Mouse (Mus musculus): ENCODE measurements around the gene Eva1c. TPM values are rescaled to one million over a fixed set of nuclear protein-coding genes. Genes with fewer than 3 reads are reported as not detected.
A peak's percentile ranks its signal among the peaks of the same experiment; 100 is the strongest.

Gene Eva1c
- polyA plus RNA-seq, 1 experiment from 2014 or later = 2.8 TPM

DNA sequence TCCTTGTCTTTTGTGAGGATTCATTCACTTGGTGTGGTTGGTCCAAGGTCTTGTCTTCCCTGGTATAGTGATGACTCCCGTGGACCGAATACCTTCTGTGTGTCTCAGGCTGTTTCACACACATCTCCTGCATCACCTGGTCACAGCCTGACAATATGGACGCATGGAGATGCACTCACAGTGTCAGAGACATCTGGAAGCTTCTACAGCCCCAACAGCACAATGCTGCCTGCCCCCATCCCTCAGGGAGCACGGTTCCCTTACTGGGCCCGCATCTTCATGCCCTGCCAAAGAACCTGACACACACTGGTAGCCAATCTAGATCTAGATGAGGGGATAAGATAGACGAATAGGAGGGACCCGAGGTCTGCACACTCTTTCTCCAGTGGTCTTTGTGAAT, 2.6 kb downstream of the Eva1c start:
- no peak overlapping the region for H3K9ac ChIP-seq
- no peak overlapping the region for H3K4me2 ChIP-seq
- no peak overlapping the region for H3K27ac ChIP-seq (replicated peaks)
- no peak overlapping the region for H3K4me3 ChIP-seq
- peaks cover 39% of the 10 kb centered on the region for H3K4me1 ChIP-seq (replicated peaks)
- no peak for ATAC-seq (ENCODE audit: low FRiP score, low read depth)
- 84% methylated on average over 7 of the region's 7 CpGs for whole genome bisulfite sequencing
- peaks cover 22% of the 10 kb centered on the region for H3K27me3 ChIP-seq
- H3K36me3 ChIP-seq = no peaks in the 10 kb centered on the region
- no peaks in the 10 kb centered on the region for H3K9me3 ChIP-seq

DNA sequence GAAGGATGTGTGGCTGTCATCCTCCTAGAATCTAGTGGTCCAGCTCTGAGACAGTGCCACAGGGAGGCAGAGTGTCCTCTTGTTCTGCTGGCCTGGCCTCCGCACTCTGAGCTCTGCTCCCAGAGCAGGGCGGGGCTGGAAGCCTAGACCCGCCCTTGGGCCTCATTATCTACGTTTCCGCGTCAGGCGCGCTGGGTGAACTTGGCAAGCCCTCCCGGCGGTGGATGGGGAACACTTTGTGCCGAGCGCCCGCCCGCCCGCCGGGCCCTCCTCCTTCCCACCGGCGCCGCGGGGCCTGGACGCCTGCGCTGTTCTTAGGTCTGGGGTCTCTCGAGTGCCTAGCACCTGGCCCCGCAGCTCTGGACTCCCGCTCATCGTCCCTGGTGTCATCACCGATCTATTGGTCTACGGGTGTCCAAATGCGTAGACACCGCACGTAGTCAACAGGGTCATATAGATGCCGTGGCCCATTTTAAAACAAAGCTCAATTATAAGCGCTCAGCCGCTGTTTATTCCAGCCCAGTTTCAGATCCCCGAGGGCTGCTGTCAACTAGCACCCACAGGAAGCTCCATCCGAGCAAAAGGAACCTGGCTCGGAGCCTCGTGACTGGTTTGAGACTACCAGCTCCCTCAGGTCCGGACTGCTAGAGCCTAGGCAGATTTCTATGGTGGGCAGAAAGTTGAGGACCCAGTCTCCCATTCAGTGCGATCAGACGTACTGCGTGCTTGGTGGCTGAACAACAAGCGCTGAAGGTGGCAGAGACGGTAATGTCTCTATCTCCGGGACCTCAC, 3.6 kb downstream of the Eva1c start:
- under 1% methylated on average over 39 of the region's 45 CpGs for WGBS
- Histone ChIP-seq H3K36me3 (no peaks in the 10 kb centered on the region), H3K27ac (replicated peaks) (0 out of 2 replicates have a peak overlapping the region, but pooled peaks have one; percentile 2), H3K27me3 (peaks cover 18% of the 10 kb centered on the region), H3K9me3 (no peaks in the 10 kb centered on the region), H3K4me1 (replicated peaks) (peaks cover 39% of the 10 kb centered on the region), H3K9ac (peak overlapping the region; percentile 41), H3K4me3 (peak overlapping the region; percentile 55), H3K4me2 (peak overlapping the region; percentile 95)
- ATAC-seq (ENCODE audit: low FRiP score, low read depth) = peak; percentile 72

DNA sequence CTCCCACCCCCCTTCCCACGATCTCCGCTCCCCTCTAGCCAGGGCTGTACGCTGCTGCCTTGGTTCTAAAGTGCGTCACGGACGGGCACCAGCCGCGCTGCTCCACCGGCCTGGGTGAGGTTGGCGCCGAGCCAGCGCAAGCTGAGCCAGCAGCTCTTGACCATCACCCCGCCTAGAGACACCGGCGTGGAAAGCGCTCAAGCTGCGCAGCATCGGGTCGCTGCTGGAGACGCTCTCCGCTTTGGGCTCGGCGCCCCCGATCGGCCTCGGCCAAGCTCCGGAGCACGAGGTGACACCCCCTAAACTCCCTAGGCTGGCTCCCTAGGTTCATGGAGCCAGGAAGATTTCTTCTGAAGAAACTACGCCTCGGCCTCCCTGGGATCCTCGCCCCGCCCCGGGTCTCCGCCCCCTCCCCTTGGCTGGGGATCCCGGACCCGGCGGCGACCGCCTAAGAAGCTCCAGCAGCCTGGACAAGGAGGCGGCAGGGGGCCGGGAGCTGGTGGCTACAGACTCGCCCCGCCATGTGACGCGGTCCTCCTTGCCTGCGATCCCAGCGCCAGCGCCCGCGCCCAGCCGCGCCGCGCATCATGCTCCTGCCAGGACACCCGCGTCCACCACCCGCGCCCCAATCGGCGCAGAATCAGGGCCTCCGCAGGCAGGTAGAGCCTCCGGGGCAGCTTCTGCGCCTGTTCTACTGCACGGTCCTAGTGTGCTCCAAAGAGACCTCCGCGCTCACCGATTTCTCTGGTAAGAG, 4.3 kb downstream of the Eva1c start:
- no peaks in the 10 kb centered on the region for H3K36me3 ChIP-seq
- no peaks in the 10 kb centered on the region for H3K9me3 ChIP-seq
- H3K27me3 ChIP-seq = peaks cover 18% of the 10 kb centered on the region
- H3K4me3 ChIP-seq = peak overlapping the region; percentile 55
- 0 out of 2 replicates have a peak overlapping the region, but pooled peaks have one; percentile 2 for H3K27ac ChIP-seq (replicated peaks)
- H3K4me2 ChIP-seq = peak overlapping the region; percentile 95
- under 1% methylated on average over 67 of the region's 67 CpGs for WGBS
- peak; percentile 77 for ATAC-seq (ENCODE audit: low FRiP score, low read depth)
- peak overlapping the region; percentile 41 for H3K9ac ChIP-seq
- peaks cover 39% of the 10 kb centered on the region for H3K4me1 ChIP-seq (replicated peaks)

DNA sequence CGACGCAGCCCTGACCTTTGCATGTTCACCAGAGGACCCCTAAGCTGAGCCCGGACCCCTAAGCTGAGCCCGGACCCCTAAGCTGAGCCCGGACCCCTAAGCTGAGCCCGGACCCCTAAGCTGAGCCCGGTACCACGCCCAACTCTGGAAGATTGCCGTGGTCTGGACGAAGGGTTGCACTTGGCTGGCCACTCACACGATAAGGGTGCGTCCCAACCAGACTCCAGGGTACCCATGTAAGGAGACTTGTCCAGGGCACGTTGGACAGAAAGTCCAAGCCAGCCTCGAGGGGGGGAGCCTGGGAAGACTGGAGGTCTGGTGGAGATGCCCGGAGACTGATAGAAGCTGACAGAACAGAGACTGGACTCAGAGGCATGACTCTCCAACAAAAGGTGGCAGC, 5.2 kb downstream of the Eva1c start:
- H3K27me3 ChIP-seq = peaks cover 18% of the 10 kb centered on the region
- no peak for ATAC-seq (ENCODE audit: low FRiP score, low read depth)
- no peaks in the 10 kb centered on the region for H3K36me3 ChIP-seq
- peak overlapping the region; percentile 55 for H3K4me3 ChIP-seq
- H3K9me3 ChIP-seq = no peaks in the 10 kb centered on the region
- H3K4me1 ChIP-seq (replicated peaks) = peaks cover 39% of the 10 kb centered on the region
- no peak overlapping the region for H3K27ac ChIP-seq (replicated peaks)
- H3K4me2 ChIP-seq = peak overlapping the region; percentile 95
- no peak overlapping the region for H3K9ac ChIP-seq
- 19% methylated on average over 15 of the region's 15 CpGs for WGBS

DNA sequence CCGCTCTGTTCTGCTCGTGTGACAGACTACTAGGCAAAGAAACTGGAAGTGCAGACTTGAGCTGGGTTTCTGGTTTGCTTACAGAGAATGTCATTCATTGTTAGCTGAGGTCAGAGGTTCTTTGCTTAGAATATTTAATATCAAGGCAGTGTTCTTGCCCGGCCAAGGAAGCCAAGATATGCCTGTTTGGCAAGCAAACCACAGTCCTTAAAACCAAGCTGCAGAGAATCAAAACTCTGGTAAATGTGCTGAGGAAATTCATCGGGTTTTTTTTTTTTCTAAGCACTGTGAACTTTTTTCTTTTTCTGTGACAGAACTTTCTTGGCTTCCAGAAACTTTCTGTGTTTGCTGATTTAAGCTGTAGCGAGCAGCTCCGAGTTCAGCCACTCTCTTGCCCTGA, 6.0 kb downstream of the Eva1c start:
- no peak overlapping the region for H3K4me3 ChIP-seq
- peaks cover 18% of the 10 kb centered on the region for H3K27me3 ChIP-seq
- no peak for ATAC-seq (ENCODE audit: low FRiP score, low read depth)
- no peaks in the 10 kb centered on the region for H3K36me3 ChIP-seq
- H3K27ac ChIP-seq (replicated peaks) = no peak overlapping the region
- 40% methylated on average over 6 of the region's 6 CpGs for WGBS
- peak overlapping the region; percentile 95; the same call in 1 of the 2 replicates for H3K4me2 ChIP-seq
- peaks cover 40% of the 10 kb centered on the region for H3K4me1 ChIP-seq (replicated peaks)
- no peak overlapping the region for H3K9ac ChIP-seq
- H3K9me3 ChIP-seq = no peaks in the 10 kb centered on the region

DNA sequence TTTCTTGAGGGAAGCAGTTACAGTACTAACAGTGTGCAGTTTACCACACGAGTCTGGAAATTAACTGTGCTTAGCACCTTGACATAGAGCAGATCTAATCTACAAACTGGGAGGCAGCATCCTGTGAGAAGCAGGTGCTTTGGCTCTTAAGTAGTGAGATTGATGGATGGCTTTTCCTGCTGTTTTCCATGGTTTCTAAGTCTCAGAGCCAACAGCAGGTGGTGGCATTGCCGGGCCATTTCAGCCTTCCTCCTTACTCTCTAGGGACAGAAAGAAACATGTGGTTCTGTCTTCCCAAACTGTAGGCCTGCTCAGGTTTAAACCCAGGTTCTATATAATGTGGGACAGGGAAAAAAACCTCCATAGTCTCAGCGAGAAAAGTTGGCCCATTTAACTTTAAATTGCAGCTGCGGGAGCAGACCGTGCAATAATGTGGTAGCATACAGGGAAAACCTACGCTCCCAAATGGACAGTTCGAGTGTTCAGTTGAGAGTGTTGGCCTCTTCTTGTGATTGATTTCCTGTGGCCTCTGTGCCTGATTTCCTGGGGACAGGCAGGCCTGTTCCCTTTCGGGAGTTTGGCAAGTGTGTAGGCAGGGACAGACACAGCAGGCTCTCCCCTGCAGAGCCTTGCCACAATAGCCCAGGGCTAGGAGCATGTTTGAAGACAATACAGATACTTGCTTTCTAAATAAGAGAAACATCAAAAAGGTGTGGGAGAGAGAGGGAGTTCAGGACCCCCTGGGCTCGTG, 6.7 kb downstream of the Eva1c start:
- ATAC-seq (ENCODE audit: low FRiP score, low read depth) = no peak
- Histone ChIP-seq H3K27me3 (peaks cover 18% of the 10 kb centered on the region), H3K27ac (replicated peaks) (no peak overlapping the region), H3K4me1 (replicated peaks) (peaks cover 43% of the 10 kb centered on the region), H3K36me3 (no peaks in the 10 kb centered on the region), H3K9me3 (no peaks in the 10 kb centered on the region), H3K4me2 (peak overlapping the region; percentile 8; the same call in 1 of the 2 replicates), H3K9ac (no peak overlapping the region), H3K4me3 (no peak overlapping the region)
- 18% methylated on average over 9 of the region's 9 CpGs for WGBS

DNA sequence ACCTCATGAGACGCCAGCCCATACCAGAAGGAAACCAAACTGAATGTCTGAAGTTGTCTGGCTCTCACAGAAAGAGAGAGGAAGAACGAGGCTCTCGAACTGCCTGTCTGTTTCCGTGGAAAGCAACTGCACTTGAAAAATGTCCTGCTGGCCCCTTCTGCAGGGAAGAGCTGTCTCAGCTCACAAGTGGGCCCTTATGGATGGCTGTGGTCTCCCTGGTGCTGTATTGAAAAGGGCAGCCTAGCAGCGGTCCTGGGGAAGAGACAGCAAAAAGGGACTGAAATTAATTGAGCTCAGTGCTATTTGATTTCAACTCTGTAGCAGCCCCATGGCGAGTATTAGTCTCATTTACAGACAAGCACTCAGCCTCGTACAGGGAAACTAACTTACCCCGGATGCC, 10.9 kb downstream of the Eva1c start:
- peak; percentile 60; the same call in 1 of the 2 replicates for ATAC-seq (ENCODE audit: low FRiP score, low read depth)
- H3K27ac ChIP-seq (replicated peaks) = no peak overlapping the region

DNA sequence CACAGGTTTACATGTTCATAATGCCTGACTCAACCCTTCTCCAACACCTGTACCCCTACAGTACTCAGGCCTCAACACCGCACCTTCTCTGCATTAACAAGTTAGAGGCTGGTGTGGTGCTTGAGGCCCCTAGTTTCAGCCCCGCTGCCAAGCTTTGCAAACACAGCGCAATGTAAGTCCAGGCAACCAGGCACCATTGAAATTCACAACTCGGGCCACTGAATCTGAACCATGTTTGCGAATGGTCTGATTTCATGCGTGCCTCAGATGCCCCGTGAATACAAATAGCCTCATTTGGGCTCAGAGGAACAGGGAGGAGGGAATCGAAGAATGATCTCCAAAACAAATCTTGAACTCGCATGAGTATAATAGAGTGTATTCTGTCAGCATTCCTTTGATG, 15.6 kb downstream of the Eva1c start:
- Histone ChIP-seq H3K9me3 (no peaks in the 10 kb centered on the region), H3K9ac (no peak overlapping the region), H3K4me1 (replicated peaks) (peaks cover 25% of the 10 kb centered on the region), H3K27me3 (no peaks in the 10 kb centered on the region), H3K36me3 (no peaks in the 10 kb centered on the region), H3K4me3 (no peak overlapping the region), H3K4me2 (peak overlapping the region; percentile 11; the same call in 1 of the 2 replicates), H3K27ac (replicated peaks) (peak overlapping the region; percentile 36; the same call in 1 of the 2 replicates)
- 0 out of 2 replicates have a peak, but pooled peaks have one; percentile 27 for ATAC-seq (ENCODE audit: low FRiP score, low read depth)
- 18% methylated on average over 9 of the region's 9 CpGs for WGBS

More for the DNA sequence above, 10.9 kb downstream of the Eva1c start:
- Histone ChIP-seq H3K27me3 (no peaks in the 10 kb centered on the region), H3K9me3 (no peaks in the 10 kb centered on the region), H3K4me2 (no peak overlapping the region), H3K9ac (no peak overlapping the region), H3K4me1 (replicated peaks) (peaks cover 24% of the 10 kb centered on the region), H3K4me3 (no peak overlapping the region), H3K36me3 (no peaks in the 10 kb centered on the region)
- WGBS = 44% methylated on average over 8 of the region's 8 CpGs

DNA sequence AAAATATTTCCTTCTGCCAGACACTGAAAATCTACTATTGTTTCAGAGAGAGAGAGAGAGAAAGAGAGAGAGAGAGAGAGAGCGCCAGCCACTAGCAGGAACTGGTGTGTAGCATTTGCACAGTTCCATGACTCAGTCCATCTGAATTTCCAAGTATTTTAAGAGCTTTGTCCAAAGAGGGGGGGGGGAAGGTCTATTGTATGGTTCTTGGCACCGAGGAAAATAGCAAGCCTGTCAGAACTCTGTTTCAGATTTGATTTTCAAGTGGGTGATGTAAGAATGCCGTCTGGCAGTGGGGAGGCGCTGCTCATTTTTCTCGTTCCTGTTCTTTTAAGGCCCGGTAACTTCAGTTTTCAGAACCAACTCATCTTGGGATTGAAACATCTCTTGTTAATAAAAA, 18.5 kb downstream of the Eva1c start:
- peaks cover 21% of the 10 kb centered on the region for H3K4me1 ChIP-seq (replicated peaks)
- no peak; the same call in 1 of the 2 replicates for ATAC-seq (ENCODE audit: low FRiP score, low read depth)
- H3K9ac ChIP-seq = no peak overlapping the region
- H3K36me3 ChIP-seq = no peaks in the 10 kb centered on the region
- no peaks in the 10 kb centered on the region for H3K9me3 ChIP-seq
- no peak overlapping the region for H3K4me3 ChIP-seq
- H3K27ac ChIP-seq (replicated peaks) = 0 out of 2 replicates have a peak overlapping the region, but pooled peaks have one; percentile 8
- 43% methylated on average over 6 of the region's 6 CpGs for WGBS
- H3K4me2 ChIP-seq = no peak overlapping the region
- H3K27me3 ChIP-seq = no peaks in the 10 kb centered on the region

DNA sequence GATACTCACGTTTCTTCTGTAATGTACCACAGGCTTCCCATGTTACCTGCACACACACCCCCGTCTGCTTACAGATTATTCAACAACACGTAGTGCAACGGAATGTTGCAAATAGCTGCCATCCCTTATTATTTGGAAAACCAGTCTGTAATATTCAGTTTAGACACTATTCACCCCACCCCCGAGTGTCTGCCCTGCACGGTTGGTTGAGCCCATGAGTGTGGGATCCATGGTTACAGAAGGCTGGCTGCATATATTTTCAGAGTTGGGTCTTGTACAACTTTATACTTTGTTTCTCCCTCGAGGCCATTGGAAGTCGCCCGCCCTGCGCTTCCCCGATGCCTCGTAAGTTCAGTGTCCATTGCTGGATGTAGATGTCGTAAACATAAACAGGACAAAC, 19.1 kb downstream of the Eva1c start:
- no peaks in the 10 kb centered on the region for H3K9me3 ChIP-seq
- H3K36me3 ChIP-seq = no peaks in the 10 kb centered on the region
- ATAC-seq (ENCODE audit: low FRiP score, low read depth) = no peak
- no peak overlapping the region for H3K4me3 ChIP-seq
- H3K4me1 ChIP-seq (replicated peaks) = peaks cover 21% of the 10 kb centered on the region
- no peak overlapping the region for H3K4me2 ChIP-seq
- H3K27ac ChIP-seq (replicated peaks) = 0 out of 2 replicates have a peak overlapping the region, but pooled peaks have one; percentile 2
- WGBS = 35% methylated on average over 13 of the region's 13 CpGs
- H3K9ac ChIP-seq = no peak overlapping the region
- H3K27me3 ChIP-seq = no peaks in the 10 kb centered on the region

DNA sequence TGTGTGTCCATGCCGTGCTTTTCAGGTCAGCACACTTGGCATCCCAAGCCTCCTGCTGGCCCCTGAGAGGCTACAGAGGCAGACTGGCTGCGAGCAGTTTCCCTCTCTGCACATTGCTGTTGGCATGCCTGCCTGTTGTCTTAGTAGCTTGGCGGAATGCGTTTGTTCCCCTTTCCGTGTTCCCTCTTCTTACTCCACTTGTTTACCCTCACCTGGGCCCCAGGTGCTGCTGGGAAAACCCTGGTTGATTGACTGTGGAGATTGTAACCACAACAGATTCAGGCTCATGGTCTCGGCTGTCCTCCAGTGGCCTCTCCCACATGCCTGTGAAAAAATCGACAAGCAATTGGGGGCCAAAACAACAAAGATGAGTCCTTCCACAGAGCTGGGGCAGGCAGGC, 22.2 kb downstream of the Eva1c start:
- H3K36me3 ChIP-seq = no peaks in the 10 kb centered on the region
- H3K9me3 ChIP-seq = no peaks in the 10 kb centered on the region
- no peaks in the 10 kb centered on the region for H3K27me3 ChIP-seq
- peaks cover 8% of the 10 kb centered on the region; the same call in 1 of the 2 replicates for H3K4me1 ChIP-seq (replicated peaks)
- H3K9ac ChIP-seq = no peak overlapping the region
- no peak overlapping the region for H3K4me3 ChIP-seq
- ATAC-seq (ENCODE audit: low FRiP score, low read depth) = no peak
- H3K27ac ChIP-seq (replicated peaks) = no peak overlapping the region
- 70% methylated on average over 7 of the region's 7 CpGs for WGBS
- H3K4me2 ChIP-seq = no peak overlapping the region
